Mouse (Mus musculus) T-helper 1 cell (primary cell): ENCODE data around the gene Rxrb.
"Not testable (repeated sequence)": the region's sequence is repeated elsewhere in the genome, so short reads cannot be mapped to it uniquely, and the experiment has no call there.

Source experiments
- in situ Hi-C: fragments of 300-600 bp; cut with MboI, MseI; formaldehyde crosslinking; loops from one replicate; pipeline ENCODE4 v1.15.1; 2025; ENCODE audit warnings: high pct_unique_total_duplicates

Gene Rxrb

GRCm38 (mm10) chr17:34031465-34032173 is at the start of gene Rxrb, which contains the start of gene Slc39a7:
Gene Rxrb (plus strand): TSS chr17:34031812.
Gene Slc39a7 (minus strand): TSS chr17:34031682.
- in situ Hi-C loops: loop anchor here (10.0 kb wide), 1 partner anchor 573 kb away; the partner anchor contains the start of genes Agpat1 and Rnf5

DNA sequence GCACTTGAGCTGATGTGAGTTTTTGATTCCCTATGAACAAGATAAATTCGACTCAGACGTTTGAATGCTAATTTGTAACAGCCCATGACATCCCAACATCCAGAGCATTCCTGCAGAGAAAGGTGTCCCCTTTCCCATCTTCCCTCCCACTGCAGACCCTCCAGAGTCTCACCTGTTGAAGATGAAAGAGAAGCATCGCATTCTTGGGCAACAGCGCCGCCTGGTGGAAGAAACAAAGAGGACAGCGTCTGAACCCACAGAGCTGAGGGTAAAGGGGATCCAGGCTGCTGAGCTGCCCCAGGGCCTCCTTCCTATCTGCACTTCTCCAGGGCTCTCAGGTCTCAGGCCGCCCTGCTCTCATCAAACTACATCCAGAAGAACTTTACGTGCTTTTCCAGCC is 49.5 kb upstream of the Rxrb start:
- in situ Hi-C loops: not testable (repeated sequence)

- in situ Hi-C loops: no loop called here
These were observed 39.6 kb upstream of the Rxrb start for GRCm38 (mm10) chr17:33991788-33992664.

DNA sequence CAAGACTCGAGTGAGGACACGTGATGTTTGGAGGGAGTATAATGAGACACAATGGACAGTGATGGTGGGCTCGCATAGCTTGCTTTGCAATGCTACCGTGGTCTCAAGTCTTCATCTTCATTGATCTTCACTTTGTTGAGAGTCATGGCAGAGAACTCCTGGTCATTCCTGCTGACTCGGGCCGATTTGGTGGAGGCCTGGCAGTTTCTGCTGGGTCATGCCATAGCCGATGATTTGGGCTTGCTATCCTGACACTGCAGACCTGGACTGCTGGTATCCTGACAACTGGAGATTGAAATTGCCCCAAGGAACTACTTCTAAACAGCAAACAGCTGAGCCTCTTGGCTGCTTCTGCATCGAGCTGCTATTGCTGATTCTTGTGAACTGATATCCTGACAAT is 36.7 kb upstream of the Rxrb start:
- in situ Hi-C loops: loop anchor here (5.0 kb wide), 1 partner anchor 1477 kb away; the partner anchor contains the start of gene H2-Q10

- in situ Hi-C loops: loop anchor here (5.0 kb wide), 1 partner anchor 1477 kb away; the partner anchor contains the start of gene H2-Q10
These were observed 36.0 kb upstream of the Rxrb start for GRCm38 (mm10) chr17:33995651-33996050.

- in situ Hi-C loops: loop anchor here (5.0 kb wide), 1 partner anchor 1475 kb away; the partner anchor contains the start of gene H2-Q10
These were observed 34.6 kb upstream of the Rxrb start for GRCm38 (mm10) chr17:33997025-33997424.

- in situ Hi-C loops: loop anchor here (5.0 kb wide), 1 partner anchor 1474 kb away; the partner anchor contains the start of gene H2-Q10
These were observed 32.9 kb upstream of the Rxrb start for GRCm38 (mm10) chr17:33998697-33999096.

DNA sequence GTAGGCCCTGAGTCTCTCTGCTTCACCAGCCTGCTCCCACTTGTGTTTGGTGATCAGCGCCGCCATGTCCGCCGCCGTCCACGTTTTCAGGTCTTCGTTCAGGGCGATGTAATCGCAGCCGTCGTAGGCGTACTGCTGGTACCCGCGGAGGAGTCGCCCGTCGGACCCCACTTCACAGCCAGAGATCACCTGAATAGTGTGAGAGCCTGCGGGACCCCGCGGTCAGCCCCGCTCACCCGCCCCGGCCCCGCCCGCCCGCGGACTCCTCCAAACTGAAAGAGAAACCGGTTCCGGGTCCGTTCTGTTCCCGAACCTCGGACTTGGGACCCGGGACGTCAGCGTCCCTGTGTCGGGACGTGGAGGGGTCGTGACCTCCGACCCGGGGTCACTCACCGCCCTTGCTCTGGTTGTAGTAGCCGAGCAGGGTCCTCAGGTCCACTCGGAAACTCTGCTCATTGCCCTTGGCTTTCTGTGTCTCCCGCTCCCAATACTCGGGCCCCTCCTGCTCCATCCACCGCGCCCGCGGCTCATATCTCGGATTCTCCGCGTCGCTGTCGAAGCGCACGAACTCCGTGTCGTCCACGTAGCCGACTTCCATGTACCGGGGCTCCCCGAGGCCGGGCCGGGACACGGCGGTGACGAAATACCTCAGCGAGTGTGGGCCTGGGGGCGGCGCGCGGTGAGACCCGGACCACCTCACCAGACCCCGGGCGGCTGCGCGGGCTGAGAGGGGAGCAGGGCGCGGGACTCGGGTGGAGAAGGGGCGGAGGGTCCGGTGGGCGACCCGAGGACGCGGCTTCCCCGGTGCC is 32.1 kb upstream of the Rxrb start:
- in situ Hi-C loops: loop anchor here (5.0 kb wide), 1 partner anchor 1473 kb away; the partner anchor contains the start of gene H2-Q10

GRCm38 (mm10) chr17:34000150-34000537 is 31.5 kb upstream of the Rxrb start, which contains the start of gene H2-K1:
Gene H2-K1 (minus strand): TSS chr17:34000347.
- in situ Hi-C loops: no loop called here

DNA sequence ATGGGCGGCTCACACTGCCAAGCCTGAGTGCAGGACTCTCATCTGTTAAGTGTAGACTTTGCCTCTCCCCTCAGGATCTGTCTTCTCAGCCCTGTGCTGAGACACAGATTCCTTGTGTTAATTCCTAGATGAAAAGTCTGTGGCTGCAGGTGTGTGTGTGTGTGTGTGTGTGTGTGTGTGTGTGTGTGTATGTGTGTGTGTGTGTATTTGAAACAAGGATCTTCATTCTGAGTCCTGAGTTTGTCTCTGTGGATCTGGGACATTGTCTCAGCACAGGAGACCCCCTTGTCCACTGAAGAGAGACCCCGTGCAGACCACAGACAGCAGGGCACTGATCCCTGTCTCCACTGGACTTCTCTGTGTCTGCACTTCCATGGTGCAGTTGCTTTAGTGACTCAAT is 30.8 kb upstream of the Rxrb start:
- in situ Hi-C loops: not testable (repeated sequence)

GRCm38 (mm10) chr17:34003426-34003825 is 28.2 kb upstream of the Rxrb start:
- in situ Hi-C loops: no loop called here

GRCm38 (mm10) chr17:34006570-34006969 is 25.0 kb upstream of the Rxrb start:
- in situ Hi-C loops: loop anchor here (5.0 kb wide), 1 partner anchor 34 kb away; no protein-coding TSS in a partner anchor

DNA sequence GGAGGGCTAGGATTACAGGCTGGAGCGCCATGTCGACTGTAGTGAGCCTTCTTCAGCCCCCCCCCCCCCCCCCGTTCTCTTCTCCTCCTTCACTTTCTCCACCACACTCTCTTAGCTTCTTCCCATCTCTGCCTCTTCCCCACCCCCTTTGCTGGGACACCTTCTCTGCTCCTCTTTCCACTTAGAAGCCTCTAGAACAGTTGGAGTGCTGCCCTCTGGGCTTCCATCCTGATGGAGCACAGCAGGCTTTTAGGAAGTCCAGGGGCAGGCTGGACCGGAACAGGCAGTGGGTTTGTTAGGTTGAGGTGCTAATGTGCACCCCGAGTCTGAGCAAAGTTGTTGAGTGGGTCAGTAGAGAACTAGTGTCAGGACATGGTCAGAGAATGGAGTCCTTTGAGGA is 21.5 kb upstream of the Rxrb start:
- in situ Hi-C loops: no loop called here

DNA sequence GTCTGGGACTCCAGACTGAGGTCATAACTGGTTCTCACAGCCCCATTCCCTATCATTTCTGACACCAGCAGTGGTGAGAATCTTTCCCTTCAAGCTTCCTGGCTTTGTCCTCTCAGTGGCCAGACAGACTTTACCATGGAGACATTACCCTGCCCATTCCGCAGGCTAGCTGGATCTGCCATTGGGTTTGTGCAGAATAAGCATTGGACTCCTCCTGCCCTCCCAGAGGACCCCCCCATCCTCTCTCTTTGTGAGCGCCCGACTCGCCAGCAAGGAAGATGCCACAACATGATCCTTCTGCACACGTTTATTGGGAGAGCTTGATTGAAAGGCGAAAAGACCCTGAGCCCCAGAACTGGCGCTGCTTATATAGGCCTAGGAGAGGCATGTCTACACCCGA is 18.2 kb upstream of the Rxrb start:
- in situ Hi-C loops: no loop called here

DNA sequence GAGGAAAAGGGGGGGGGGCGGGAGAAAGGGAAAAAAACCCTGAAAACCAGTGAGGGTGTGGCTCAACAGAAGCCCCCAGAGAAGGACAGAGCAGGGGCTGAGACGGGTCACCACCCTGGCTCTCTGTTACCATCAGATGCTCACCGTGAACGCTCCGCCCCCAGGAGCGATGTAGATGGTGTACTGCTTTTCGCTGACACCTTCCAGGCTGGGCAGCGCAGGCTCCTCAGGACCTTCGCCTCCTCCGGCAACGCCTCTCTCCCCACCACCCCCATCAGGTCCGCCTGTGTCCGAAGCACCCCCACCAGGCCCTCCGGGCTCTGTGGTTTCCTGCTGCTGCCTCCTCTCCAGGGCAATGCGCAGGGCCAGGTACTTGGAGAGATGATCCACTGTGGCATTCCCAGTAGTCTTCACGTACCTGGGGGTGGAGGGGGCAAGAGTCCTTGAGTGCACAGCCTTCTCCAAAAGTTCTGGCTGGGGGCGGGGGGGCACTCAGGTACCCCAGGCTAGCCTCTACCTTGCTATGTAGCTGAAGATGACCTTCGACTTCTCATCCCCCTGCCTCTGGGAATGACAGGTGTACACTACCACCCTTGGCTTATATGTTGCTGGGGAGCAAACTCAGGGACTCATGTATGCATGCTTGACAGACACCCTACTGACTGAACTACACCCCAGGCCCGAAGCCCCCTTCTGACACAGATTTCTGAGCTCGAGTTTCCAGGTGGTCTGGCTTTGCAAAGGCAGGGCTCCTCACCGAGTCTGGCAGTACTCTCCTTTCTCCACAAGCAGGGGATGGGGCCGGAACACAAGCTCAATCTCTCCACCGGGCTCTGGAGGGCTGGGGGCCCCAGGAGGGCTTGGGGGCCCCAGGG is 9.8 kb upstream of the Rxrb start:
- in situ Hi-C loops: no loop called here

- in situ Hi-C loops: no loop called here
These were observed 9.2 kb upstream of the Rxrb start for GRCm38 (mm10) chr17:34022414-34022783.

GRCm38 (mm10) chr17:34022987-34023386 is 8.6 kb upstream of the Rxrb start:
- in situ Hi-C loops: no loop called here

DNA sequence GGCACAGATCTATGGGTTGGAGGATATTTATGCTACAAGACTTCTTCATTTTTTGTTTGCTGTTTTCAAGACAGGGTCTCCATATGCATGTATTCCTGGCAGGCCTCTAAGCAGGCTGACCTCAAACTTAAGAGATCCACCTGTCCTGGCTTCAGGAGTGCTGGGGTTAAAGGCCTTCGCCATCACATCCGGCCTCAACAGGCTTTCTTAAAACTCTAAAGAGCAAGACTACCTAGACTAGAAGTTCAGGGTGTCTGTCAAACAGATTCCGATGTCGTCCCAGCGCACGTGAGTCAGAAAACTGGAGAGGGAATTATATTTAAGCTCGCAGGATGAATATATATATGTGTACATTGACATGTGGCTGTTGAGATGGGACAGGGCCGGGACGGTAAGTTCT is 7.9 kb upstream of the Rxrb start:
- in situ Hi-C loops: no loop called here

DNA sequence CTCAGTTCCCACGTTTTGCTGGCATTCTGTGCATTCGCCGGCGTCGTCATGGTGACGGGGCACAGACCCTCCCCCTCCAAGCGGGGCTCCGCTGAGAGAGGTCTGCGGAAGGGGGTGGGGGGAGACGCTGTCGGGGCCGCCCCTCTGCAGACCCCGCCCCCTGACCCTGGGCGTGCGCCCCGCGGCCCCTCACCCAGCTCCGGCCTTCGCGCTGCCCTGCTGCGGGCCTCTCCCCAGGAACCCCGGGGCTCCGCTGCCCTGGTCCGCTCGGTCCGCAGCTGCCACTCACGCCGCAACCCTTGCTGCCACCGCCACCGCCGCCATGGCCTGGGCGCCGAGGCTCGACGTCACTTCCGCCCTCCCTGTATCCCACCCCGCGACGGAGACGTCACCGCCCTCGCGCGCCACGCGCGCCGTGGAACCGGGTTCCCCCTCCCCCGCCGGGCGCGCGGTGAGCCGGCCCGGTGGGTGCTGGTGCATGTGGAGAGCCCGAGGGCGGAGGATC is 7.2 kb upstream of the Rxrb start, which contains the start of gene Ring1:
Ring1 (minus strand) TSS at position 364 of the 505 bp plus-strand sequence.
- in situ Hi-C loops: no loop called here
